Mouse (Mus musculus) liver, postnatal 0 days (tissue): ENCODE measurements around the gene Cit.

Experiments used
- CTCF ChIP-seq: sonication (generic); IDR thresholded peaks from 2 replicates; pipeline ENCODE4 v1.5.1; 2016; ENCODE audit warnings: antibody characterized with exemption, low read depth
- EP300 ChIP-seq: IDR thresholded peaks from 2 replicates; pipeline ENCODE4 v1.6.1; 2016; ENCODE audit warnings: antibody characterized with exemption, low read depth, mild to moderate bottlenecking

DNA sequence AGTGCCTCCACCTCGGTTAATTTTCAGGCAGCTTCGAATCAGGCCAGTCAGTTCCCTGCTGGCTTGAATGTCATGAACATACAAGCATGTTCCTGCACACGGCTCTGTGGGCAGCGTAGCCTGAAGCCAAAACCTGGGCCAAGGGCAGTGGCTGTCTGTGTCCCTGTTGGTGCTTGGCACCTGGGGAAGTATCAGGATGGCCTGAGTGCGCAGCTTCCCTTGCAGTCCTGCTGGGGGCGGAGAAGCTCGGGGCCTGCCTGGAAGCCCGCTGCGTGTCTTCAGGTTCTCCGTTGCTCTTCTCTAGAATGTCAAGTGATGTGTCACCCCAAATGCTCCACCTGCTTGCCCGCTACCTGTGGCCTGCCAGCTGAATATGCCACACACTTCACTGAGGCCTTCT lies 140.0 kb downstream of the Cit start:
- TF ChIP-seq CTCF (no peak), EP300 (no peak)
